Mouse (Mus musculus) T-helper 1 cell (primary cell): ENCODE measurements at regions not wholly inside any gene's neighbourhood (a gene's known extent, or its start where the extent isn't known, plus 50 kb on each side); places are given as distances from the start of the nearest gene placed in this dataset.

ENCODE experiments used
- in situ Hi-C: fragments of 300-600 bp; cut with MboI, MseI; formaldehyde crosslinking; loops from one replicate; pipeline ENCODE4 v1.15.1; 2025; ENCODE audit warnings: high pct_unique_total_duplicates

DNA sequence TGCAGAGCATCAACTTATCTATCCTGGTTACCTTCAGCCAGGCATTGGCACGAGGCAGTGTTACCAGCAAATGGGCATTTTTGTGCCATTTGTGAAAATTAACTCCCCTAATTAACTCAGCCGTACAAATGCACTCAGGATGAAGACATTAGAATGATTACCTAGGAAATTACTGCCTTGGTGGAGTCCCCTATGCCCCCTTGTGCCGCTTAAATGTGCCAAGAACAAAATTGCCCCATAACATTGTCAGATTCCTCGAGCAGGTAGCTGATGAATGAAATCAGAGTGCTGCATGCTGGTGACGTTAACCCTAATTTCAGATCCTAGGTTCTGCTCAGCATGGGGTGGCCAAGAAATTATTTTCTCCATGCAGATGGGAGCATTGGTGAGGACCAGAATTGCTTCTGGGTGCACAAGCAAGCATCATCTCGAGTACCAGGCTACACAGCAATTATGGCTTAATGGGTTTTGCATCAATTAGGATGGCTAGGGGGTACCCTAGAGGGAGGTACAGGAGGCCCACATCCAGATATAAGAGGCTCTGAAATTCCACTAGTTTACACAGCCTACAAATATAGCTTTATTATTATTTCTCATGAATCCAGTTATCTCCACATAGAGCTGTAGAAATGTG is 577.0 kb upstream of the Camk1g start:
- in situ Hi-C loops: no loop called here

GRCm38 (mm10) chr1:193935969-193936368 is 565.9 kb upstream of the Camk1g start:
- in situ Hi-C loops: no loop called here

DNA sequence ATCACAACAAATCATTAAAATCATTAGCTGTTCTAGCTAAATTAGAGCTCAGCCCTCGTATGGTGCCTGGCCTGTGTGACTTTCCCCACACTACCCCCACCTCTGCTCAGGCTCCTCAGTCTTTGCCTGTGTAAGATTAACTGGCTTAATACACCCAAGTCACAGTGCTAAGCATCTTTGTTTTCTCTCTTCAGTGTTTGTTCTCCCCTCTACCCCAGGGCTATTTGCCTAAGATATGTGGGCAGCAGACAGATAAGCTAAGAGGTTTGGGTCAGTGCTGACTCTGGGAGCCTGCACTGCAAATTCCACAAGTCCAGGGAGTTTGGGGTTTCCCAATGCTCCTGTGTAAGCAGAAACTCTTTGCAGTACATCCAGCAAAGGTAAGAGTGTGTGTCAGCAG is 564.2 kb upstream of the Camk1g start:
- in situ Hi-C loops: no loop called here

GRCm38 (mm10) chr1:193931131-193931729 is 561.1 kb upstream of the Camk1g start:
- in situ Hi-C loops: no loop called here

GRCm38 (mm10) chr1:193928607-193929006 is 558.5 kb upstream of the Camk1g start:
- in situ Hi-C loops: no loop called here

GRCm38 (mm10) chr1:193922756-193923155 is 552.7 kb upstream of the Camk1g start:
- in situ Hi-C loops: no loop called here

DNA sequence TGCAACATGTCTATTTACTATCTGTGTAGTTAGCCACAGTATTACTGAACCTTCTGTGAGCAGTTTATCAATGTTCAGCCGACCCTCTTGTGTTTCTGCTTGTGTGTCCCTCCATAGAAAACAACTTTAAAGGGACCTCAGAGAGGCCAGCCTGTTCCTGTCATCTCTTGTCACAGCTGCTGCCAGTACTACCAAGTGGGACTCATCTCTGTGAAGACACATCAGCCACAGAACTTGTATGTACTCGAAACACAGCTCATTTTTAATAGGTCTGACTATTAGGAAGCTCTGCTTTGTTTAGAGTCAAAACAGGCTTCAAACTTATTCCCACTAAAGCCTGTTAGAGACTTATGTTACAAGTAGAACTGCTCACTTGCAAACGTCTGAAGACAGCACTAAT is 549.1 kb upstream of the Camk1g start:
- in situ Hi-C loops: no loop called here

GRCm38 (mm10) chr1:193905711-193906110 is 535.6 kb upstream of the Camk1g start:
- in situ Hi-C loops: no loop called here

DNA sequence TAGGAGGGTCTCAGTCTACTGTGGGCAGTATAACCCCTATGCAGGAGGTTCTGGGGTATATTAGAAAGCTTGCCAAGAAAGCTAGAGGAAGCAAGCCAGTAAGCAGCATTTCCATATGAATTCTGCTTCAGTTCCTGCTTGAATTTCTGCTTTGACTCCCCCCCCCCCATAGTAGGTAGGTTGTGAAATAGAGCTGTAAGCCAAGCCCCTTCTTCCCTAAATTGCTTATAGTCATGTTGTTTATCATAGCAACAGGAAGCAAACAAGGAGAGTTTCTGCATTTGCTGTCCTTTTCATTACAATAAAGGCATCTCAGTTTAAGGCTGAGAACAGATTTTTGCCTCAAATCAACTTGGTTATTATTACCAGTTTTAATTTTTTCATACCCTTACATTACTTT is 524.0 kb upstream of the Camk1g start:
- in situ Hi-C loops: no loop called here

GRCm38 (mm10) chr1:193876540-193876939 is 506.4 kb upstream of the Camk1g start:
- in situ Hi-C loops: no loop called here

DNA sequence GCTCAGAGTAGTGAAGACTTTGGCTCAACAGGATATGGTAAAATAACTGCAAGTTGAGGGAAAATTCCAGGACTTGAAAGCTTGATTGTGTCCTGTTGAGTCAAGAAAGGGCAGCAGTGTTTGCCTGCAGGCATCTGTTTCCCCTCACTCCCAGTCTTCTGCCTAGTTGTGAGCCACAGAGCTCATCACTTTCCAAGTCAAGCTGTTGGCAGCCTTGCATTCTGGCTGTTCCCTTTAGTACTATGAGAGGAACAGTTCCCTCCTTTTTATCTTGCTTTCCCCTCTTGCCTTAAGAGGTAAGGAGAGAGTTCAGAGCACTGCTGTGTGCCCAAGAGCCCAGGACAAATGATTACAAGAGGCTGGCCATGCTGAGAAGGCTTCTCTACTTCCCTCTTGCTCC is 506.0 kb upstream of the Camk1g start:
- in situ Hi-C loops: no loop called here

- in situ Hi-C loops: no loop called here
Measured at GRCm38 (mm10) chr1:193875287-193875686, 505.2 kb upstream of the Camk1g start.

DNA sequence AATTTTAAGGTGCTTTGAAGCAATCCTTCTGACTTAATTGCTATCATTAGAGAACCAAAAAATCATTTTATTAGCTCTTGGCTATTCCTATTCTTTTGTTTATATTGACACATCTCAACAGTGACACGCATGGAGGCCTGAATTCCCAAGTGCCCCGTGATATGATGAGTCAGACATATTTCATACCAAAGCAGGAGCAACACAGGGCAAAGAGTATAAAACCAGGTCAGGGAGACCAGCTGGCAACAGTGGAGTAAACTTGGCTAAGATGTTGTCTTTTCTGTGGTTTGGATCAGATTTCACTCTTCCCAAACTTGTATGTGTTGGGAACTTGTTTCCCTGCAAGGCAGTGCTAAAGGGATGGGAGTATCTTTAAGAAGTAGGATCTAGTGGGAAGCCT is 500.6 kb upstream of the Camk1g start:
- in situ Hi-C loops: no loop called here

DNA sequence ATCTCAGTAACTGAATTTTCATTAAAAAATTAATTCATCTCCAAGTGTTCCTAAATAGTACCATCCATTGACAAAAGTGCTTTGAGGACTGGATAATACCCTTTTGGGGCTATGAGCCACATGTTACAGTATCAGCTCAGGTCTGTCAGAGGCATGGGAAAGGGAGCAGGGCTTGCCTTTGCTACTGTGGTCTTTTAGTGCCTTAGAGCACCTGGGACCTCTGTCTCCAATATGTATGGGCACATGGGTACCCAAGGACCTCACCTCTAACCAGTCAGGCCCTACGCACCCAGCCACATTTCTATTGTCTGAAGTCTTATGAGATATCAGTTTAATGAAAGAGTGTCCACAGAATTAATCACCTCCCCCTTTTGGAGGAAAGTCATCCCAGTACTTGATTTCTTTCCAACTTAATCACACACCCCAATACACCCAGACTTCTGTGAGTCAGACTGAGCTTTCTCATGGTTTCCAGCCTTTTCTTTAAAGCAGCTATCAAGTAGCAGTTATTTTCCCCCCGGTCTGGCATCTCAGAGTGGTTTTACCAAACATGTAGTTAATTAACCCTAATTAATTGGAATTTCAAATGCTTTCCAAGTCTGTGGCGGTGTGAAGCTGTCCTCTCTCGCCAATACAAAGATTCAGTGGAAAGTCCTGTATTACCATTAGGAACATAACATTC is 498.7 kb upstream of the Camk1g start:
- in situ Hi-C loops: no loop called here

DNA sequence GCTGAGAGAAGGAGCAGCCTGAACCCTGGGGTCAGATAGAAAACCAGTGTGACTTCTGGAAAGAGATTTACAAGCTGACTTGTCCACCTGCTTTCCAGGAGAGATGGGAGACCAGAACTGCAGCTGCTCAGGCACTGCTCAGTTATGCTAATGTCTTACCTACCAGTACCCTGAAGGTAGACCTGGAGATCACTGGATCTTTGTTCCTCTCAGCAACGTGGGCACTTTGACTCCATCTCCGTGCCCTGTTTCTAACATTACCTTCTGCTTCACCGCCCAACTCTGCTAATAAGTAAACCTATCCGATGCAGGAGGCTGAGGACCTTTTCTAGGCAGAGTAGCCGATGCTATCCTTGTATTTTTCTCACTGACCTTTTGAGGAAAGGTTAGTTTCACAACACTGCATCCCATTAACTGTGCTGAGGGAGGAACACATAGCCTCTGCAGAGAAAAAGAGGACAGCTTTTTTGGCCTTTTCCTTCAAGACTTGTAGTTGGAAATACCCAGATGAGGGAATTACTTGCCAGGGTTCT is 490.7 kb upstream of the Camk1g start:
- in situ Hi-C loops: no loop called here

DNA sequence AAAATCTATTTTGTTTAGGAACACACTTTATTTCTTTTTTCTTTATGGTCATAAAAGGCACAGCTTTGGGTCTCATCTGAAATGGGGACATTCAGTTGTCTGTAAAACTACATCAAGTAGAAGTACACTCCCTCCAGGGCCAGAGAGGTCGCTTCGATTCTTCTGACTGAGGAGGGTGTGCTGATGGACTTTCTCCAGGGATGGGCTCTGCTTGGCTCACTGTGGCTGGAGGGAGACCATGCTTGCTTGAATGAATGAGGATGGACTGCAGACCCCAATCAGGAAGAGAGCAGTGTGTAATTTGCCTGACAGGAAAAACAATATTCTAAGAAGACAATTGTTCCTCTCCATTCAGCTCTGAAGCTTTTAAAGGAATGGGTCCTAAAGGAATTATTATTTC is 490.3 kb upstream of the Camk1g start:
- in situ Hi-C loops: no loop called here

- in situ Hi-C loops: no loop called here
Measured at GRCm38 (mm10) chr1:193859257-193860125, 489.4 kb upstream of the Camk1g start.

GRCm38 (mm10) chr1:193847922-193848321 is 477.8 kb upstream of the Camk1g start:
- in situ Hi-C loops: no loop called here

DNA sequence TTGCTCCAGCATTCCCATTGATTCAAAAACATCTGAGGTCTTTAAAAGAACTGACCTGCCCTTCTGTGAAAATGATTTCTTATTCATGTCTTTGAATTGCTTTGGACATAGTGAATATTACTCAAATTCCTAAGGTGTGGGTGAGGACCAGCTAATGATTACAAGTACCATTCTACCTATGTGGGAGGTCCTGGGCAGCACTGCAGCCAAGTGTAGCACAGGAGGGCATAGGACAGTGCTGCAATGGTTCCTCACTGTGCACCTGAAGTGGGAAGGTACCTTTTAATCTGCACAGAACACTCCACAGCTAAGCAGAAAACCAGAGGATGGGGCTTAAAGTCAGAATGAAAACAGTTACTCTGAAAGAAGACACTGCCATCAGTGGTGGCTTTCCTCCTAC is 474.8 kb upstream of the Camk1g start:
- in situ Hi-C loops: no loop called here

DNA sequence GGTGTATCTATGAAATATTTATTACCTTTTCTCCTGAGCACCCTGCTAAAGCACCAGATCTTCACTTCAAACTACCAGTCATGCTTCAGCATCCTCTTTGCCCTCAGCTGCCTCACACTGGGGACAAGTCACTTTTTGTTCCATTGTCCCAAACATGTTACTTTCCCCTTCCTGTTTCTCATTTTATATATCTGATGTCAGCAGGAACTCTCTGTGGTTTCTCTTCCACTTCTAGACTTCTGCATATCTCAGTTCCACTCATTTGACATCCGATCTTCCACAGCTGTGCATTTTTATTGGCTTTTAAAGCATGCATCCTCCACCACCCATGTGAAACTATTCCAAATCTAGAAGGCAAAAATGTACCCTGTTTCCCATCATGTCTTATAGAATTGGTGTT is 474.4 kb upstream of the Camk1g start:
- in situ Hi-C loops: no loop called here

GRCm38 (mm10) chr1:193800998-193801397 is 430.9 kb upstream of the Camk1g start:
- in situ Hi-C loops: no loop called here

DNA sequence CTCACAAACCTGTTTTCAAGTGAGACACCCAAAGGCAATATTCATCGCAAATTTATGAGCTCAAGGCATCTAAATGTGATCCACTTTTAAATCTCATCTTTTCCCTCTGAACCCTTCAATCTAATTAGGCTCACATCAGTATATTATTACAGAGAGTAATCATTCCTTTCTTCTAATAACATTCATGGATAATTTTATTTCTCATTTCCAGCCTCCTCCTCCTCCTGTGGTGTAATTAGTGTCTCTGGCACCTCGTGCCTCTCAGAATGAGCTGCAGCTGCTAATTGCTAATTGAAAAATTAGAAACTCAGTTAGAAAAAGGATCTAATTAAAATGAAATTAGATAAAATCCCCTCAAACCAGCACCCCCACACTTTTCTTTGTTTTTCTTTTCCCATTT is 420.5 kb upstream of the Camk1g start:
- in situ Hi-C loops: no loop called here
